Mouse (Mus musculus) CH12.LX (cell line): ENCODE data around the gene Ddx41. TPM values are rescaled to one million over a fixed set of nuclear protein-coding genes. Genes with fewer than 3 reads are reported as not detected.

Experiments used
- DNase-seq: peaks from one replicate; pipeline ENCODE4 v3.0.0-alpha.2; 2013; ENCODE audit errors: extremely low read depth
- H3K27ac ChIP-seq: 2 replicates; pipeline ENCODE4 v1.5.1; 2012; ENCODE audit warnings: low read depth, mild to moderate bottlenecking, control low read depth, moderate library complexity; ENCODE audit not compliant: insufficient read depth
- H3K27me3 ChIP-seq: replicated peaks from 2 replicates; pipeline ENCODE3; 2012; ENCODE audit warnings: inconsistent platforms
- H3K36me3 ChIP-seq, 2 experiments: replicated peaks in 1 of 2; 2 replicates each; pipeline versions ENCODE3 to v1.6.1; 2012; ENCODE audit warnings: inconsistent platforms in 1 of 2, low read length in 1 of 2, mild to moderate bottlenecking in 1 of 2, mixed read lengths in 1 of 2, moderate library complexity in 1 of 2; ENCODE audit not compliant: control insufficient read depth in 1 of 2, insufficient read depth in 1 of 2
- H3K4me1 ChIP-seq, 2 experiments: 2 replicates each; pipeline ENCODE4 v1.6.1; 2012; ENCODE audit warnings: inconsistent platforms in 1 of 2, moderate library complexity in 1 of 2; ENCODE audit not compliant: insufficient read depth in 2 of 2, control insufficient read depth in 1 of 2
- H3K4me2 ChIP-seq: 2 replicates; pipeline ENCODE4 v1.6.1; 2012; ENCODE audit warnings: low read depth, mild to moderate bottlenecking, control low read depth; ENCODE audit not compliant: poor library complexity, insufficient read depth, severe bottlenecking
- H3K4me3 ChIP-seq, 3 experiments: fragments of 150-350 bp in 1 of 3; sonication (generic) in 1 of 3; replicated peaks in 1 of 3; 2 replicates each; pipeline versions ENCODE3 to v1.5.1; 2011 to 2012; ENCODE audit warnings: low read depth in 2 of 3, low read length in 2 of 3, mild to moderate bottlenecking in 2 of 3, moderate library complexity in 2 of 3, control low read depth in 1 of 3, improper control_type of control experiment in 1 of 3, inconsistent platforms in 1 of 3, mixed read lengths in 1 of 3; ENCODE audit not compliant: poor library complexity in 1 of 3
- H3K79me2 ChIP-seq: replicated peaks from 2 replicates; pipeline ENCODE4 v1.6.1; 2012; ENCODE audit warnings: mild to moderate bottlenecking, moderate library complexity; ENCODE audit not compliant: control insufficient read depth, poor library complexity, insufficient read depth, severe bottlenecking; ENCODE audit errors: extremely low read depth
- H3K9ac ChIP-seq: 2 replicates; pipeline ENCODE4 v1.6.1; 2012; ENCODE audit warnings: low read depth, mild to moderate bottlenecking, control low read depth, moderate library complexity; ENCODE audit not compliant: insufficient read depth
- H3K9me3 ChIP-seq: replicated peaks from 2 replicates; pipeline ENCODE3; 2012; ENCODE audit warnings: low read length, inconsistent platforms, mixed read lengths
- BHLHE40 ChIP-seq: IDR thresholded peaks from 2 replicates; pipeline ENCODE4 v1.6.1; 2011; ENCODE audit warnings: mild to moderate bottlenecking, low read depth, low read length, improper control_type of control experiment
- CHD1 ChIP-seq: IDR thresholded peaks from 2 replicates; pipeline ENCODE4 v1.6.1; 2012; ENCODE audit warnings: low read depth, low read length, improper control_type of control experiment, inconsistent platforms
- CTCF ChIP-seq, 2 experiments: IDR thresholded peaks in 1 of 2; conservative IDR thresholded peaks in 1 of 2; 2 replicates each; pipeline ENCODE4 v1.5.1; 2011 to 2012; ENCODE audit warnings: low read depth in 2 of 2, low read length in 2 of 2, improper control_type of control experiment in 1 of 2, inconsistent platforms in 1 of 2, mild to moderate bottlenecking in 1 of 2, moderate library complexity in 1 of 2
- ELF1 ChIP-seq: IDR thresholded peaks from 2 replicates; pipeline ENCODE4 v1.6.1; 2014; ENCODE audit warnings: low read depth, mild to moderate bottlenecking, inconsistent platforms, low read length, improper control_type of control experiment
- EP300 ChIP-seq: IDR thresholded peaks from 2 replicates; pipeline ENCODE4 v1.6.1; 2011; ENCODE audit warnings: low read length, improper control_type of control experiment
- JUN ChIP-seq: IDR thresholded peaks from 2 replicates; pipeline ENCODE4 v1.6.1; 2011; ENCODE audit warnings: low read depth, mild to moderate bottlenecking, low read length, improper control_type of control experiment, moderate library complexity; ENCODE audit not compliant: insufficient read depth
- JUND ChIP-seq: conservative IDR thresholded peaks from 2 replicates; pipeline ENCODE4 v1.6.1; 2011; ENCODE audit warnings: low read depth, low read length, improper control_type of control experiment
- KAT2A ChIP-seq: IDR thresholded peaks from 2 replicates; pipeline ENCODE4 v1.6.1; 2012; ENCODE audit warnings: low read length, improper control_type of control experiment, inconsistent platforms; ENCODE audit not compliant: insufficient replicate concordance
- MAFK ChIP-seq: IDR thresholded peaks from 2 replicates; pipeline ENCODE4 v1.6.1; 2011; ENCODE audit warnings: low read length, improper control_type of control experiment; ENCODE audit not compliant: insufficient replicate concordance
- MAZ ChIP-seq: IDR thresholded peaks from 2 replicates; pipeline ENCODE4 v1.6.1; 2012; ENCODE audit warnings: low read depth, mild to moderate bottlenecking, inconsistent platforms, low read length, improper control_type of control experiment, moderate library complexity
- MXI1 ChIP-seq: IDR thresholded peaks from 2 replicates; pipeline ENCODE4 v1.6.1; 2011; ENCODE audit warnings: mild to moderate bottlenecking, low read depth, low read length, improper control_type of control experiment
- MYC ChIP-seq: IDR thresholded peaks from 2 replicates; pipeline ENCODE4 v1.6.1; 2011; ENCODE audit warnings: low read depth, mild to moderate bottlenecking, improper control_type of control experiment, low read length
- NELFE ChIP-seq: IDR thresholded peaks from 2 replicates; pipeline ENCODE4 v1.6.1; 2011; ENCODE audit warnings: low read depth, low read length, improper control_type of control experiment
- POLR2A ChIP-seq: IDR thresholded peaks from 2 replicates; pipeline ENCODE4 v1.6.1; 2011; ENCODE audit warnings: low read depth, mild to moderate bottlenecking, improper control_type of control experiment, low read length
- RCOR1 ChIP-seq: conservative IDR thresholded peaks from 2 replicates; pipeline ENCODE4 v1.6.1; 2012; ENCODE audit warnings: low read depth, mild to moderate bottlenecking, inconsistent platforms, low read length, improper control_type of control experiment
- SIN3A ChIP-seq: IDR thresholded peaks from 2 replicates; pipeline ENCODE4 v1.6.1; 2012; ENCODE audit warnings: low read length, improper control_type of control experiment, inconsistent platforms
- SMC3 ChIP-seq: IDR thresholded peaks from 2 replicates; pipeline ENCODE4 v1.6.1; 2011; ENCODE audit warnings: low read depth, low read length, improper control_type of control experiment
- TBP ChIP-seq: conservative IDR thresholded peaks from 2 replicates; pipeline ENCODE4 v1.6.1; 2011; ENCODE audit warnings: low read depth, low read length, improper control_type of control experiment
- TCF12 ChIP-seq: IDR thresholded peaks from 2 replicates; pipeline ENCODE4 v1.6.1; 2014; ENCODE audit warnings: low read depth, mild to moderate bottlenecking, inconsistent platforms, low read length, improper control_type of control experiment
- USF2 ChIP-seq: conservative IDR thresholded peaks from 2 replicates; pipeline ENCODE4 v1.6.1; 2011; ENCODE audit warnings: low read depth, low read length, improper control_type of control experiment
- ZKSCAN1 ChIP-seq: IDR thresholded peaks from 2 replicates; pipeline ENCODE4 v1.6.1; 2012; ENCODE audit warnings: low read depth, inconsistent platforms, low read length, improper control_type of control experiment, borderline replicate concordance
- ZNF384 ChIP-seq: IDR thresholded peaks from 2 replicates; pipeline ENCODE4 v1.6.1; 2012; ENCODE audit warnings: low read depth, low read length, improper control_type of control experiment, inconsistent platforms
- dilution Hi-C: fragments of 300-500 bp; cut with MboI; formaldehyde crosslinking; loops from 2 replicates; pipeline ENCODE4 v1.14.3; 2020; ENCODE audit warnings: low sequenced_read_pairs; ENCODE audit not compliant: extremely low pct_unique_long_range_greater_than_20kb, extremely low pct_ligation_motif_present
- in situ Hi-C: fragments of 300-500 bp; cut with MboI; formaldehyde crosslinking; loops from 3 replicates; pipeline ENCODE4 v1.14.3; 2019; ENCODE audit warnings: low sequenced_read_pairs, low pct_ligation_motif_present, low pct_unique_long_range_greater_than_20kb, mixed read lengths
- polyA plus RNA-seq: library from polyadenylated mRNA; unstranded; fragments of >175 nt; gene quantifications from 2 replicates; pipeline ENCODE4 v1.2.1, GENCODE M21; 2012; ENCODE audit warnings: low read depth; ENCODE audit not compliant: insufficient read length
- total RNA-seq, 2 experiments: library from RNA; depleted of rRNA; stranded (reverse); fragments of 300-350 nt in 1 of 2; fragments of >200 nt in 1 of 2; gene quantifications; 2 replicates each; pipeline ENCODE4 v1.2.3; 2012 to 2014

Gene Ddx41
- total and polyA plus RNA-seq, 3 experiments, result 56.6 to 107 (median 95.3) TPM

- H3K79me2 ChIP-seq, result no peaks in the 10 kb centered on the region
- TF ChIP-seq JUND (no peak), KAT2A (no peak), BHLHE40 (no peak), JUN (no peak), MXI1 (no peak), POLR2A (no peak), SMC3 (no peak), SIN3A (no peak), ZNF384 (no peak), TCF12 (no peak), MAZ (no peak), MAFK (no peak), TBP (no peak), CHD1 (no peak), MYC (no peak), ZKSCAN1 (no peak), RCOR1 (no peak), CTCF (conservative IDR thresholded peaks at IDR 0.05 in 1 of 2, IDR thresholded peaks at IDR 0.05 in 1 of 2; ENCODE audit: low read depth in 2 of 2, low read length in 2 of 2) (no peak)
- H3K27me3 ChIP-seq, result no peaks in the 10 kb centered on the region
- H3K4me3 ChIP-seq, result no peak overlapping the region
- H3K27ac ChIP-seq, result no peak overlapping the region
- H3K4me2 ChIP-seq, result no peak overlapping the region
- no peaks in the 10 kb centered on the region for H3K9me3 ChIP-seq
- no peak overlapping the region for H3K9ac ChIP-seq
- H3K36me3 ChIP-seq, result peaks cover 34 to 94% of the 10 kb centered on the region in 2 experiments
- in situ Hi-C loops (no loop called here), dilution Hi-C loops (no loop called here)
- no peak for DNase-seq
- H3K4me1 ChIP-seq, result no peaks in the 10 kb centered on the region
Observed at GRCm38 (mm10) chr13:55502405-55502804, 34.1 kb downstream of the Ddx41 start.

- peaks cover 18 to 85% of the 10 kb centered on the region in 2 experiments for H3K36me3 ChIP-seq
- no peak overlapping the region for H3K9ac ChIP-seq
- H3K4me1 ChIP-seq, result no peaks in the 10 kb centered on the region
- no peak overlapping the region for H3K27ac ChIP-seq
- in situ Hi-C loops, result no loop called here
- H3K79me2 ChIP-seq, result no peaks in the 10 kb centered on the region
- H3K9me3 ChIP-seq, result no peaks in the 10 kb centered on the region
- dilution Hi-C loops, result no loop called here
- TF ChIP-seq EP300 (no peak), MYC (no peak), ELF1 (no peak), MAZ (no peak), SMC3 (no peak), NELFE (no peak), USF2 (no peak), CTCF (conservative IDR thresholded peaks at IDR 0.05 in 1 of 2, IDR thresholded peaks at IDR 0.05 in 1 of 2; ENCODE audit: low read depth in 2 of 2, low read length in 2 of 2) (no peak), RCOR1 (no peak), ZKSCAN1 (no peak)
- H3K27me3 ChIP-seq, result no peaks in the 10 kb centered on the region
- H3K4me2 ChIP-seq, result no peak overlapping the region
- H3K4me3 ChIP-seq, result no peak overlapping the region
- DNase-seq, result no peak
Observed at GRCm38 (mm10) chr13:55500575-55500974, 35.9 kb downstream of the Ddx41 start.
